Comparison of ENCODE assay signal across 21 mouse cellular contexts in genomic region chr17:72399331-72400059, GRCm38 (mm10).
DNase-seq lines count a peak whose midpoint lies in the region; ATAC-seq lines count a peak whose summit lies in the region.
"Had no signal": no experiment of that assay in that cellular context is flagged by ENCODE, and none has a peak within 500 bp of the region (broad histone marks: within the 10 kb centered on the region; RNA-seq: fewer than 3 reads in every experiment).

No protein-coding gene starts in this region.

- no peak overlapping the region for H3K4me2 ChIP-seq in kidney, embryonic 15.5 days
- H3K4me2 ChIP-seq in kidney, embryonic 16.5 days (replicated peaks; ENCODE audit: low read depth, low read length): no peak overlapping the region
- no peak overlapping the region for H3K4me2 ChIP-seq in liver, embryonic 11.5 days
- H3K4me2 ChIP-seq in stomach, embryonic 16.5 days (ENCODE audit: low read depth, low read length): no peak overlapping the region
- no peak overlapping the region for H3K4me2 ChIP-seq in hindbrain, embryonic 12.5 days (replicated peaks)
- H3K4me2 ChIP-seq: hindbrain, embryonic 13.5 days; limb, embryonic 12.5 days; lung, embryonic 15.5 days had no signal

- DNase-seq in kidney, adult 18-20 months: peak; percentile 16
- no peak for DNase-seq in liver, embryonic 11.5 days (ENCODE audit: low spot score)
- no peak for DNase-seq in embryo, embryonic 11 days
- no peak for DNase-seq in testis, postnatal 14 days (ENCODE audit: low spot score)
- DNase-seq: adrenal gland, adult 8-10 months; cerebellum, postnatal 14 days; gastrocnemius, postnatal 36 days; lung, postnatal 4 days; retina, postnatal 1 day; thymus, postnatal 14 days had no signal

- H3K36me3 ChIP-seq in kidney, embryonic 15.5 days: no peaks in the 10 kb centered on the region
- H3K36me3 ChIP-seq in kidney, embryonic 16.5 days (ENCODE audit: insufficient read depth, low read length): no peaks in the 10 kb centered on the region
- no peaks in the 10 kb centered on the region for H3K36me3 ChIP-seq in liver, embryonic 11.5 days (ENCODE audit: control insufficient read depth, insufficient read depth, low read length)
- H3K36me3 ChIP-seq in stomach, embryonic 16.5 days (ENCODE audit: control insufficient read depth, insufficient read depth, low read length): no peaks in the 10 kb centered on the region
- H3K36me3 ChIP-seq in hindbrain, embryonic 12.5 days: no peaks in the 10 kb centered on the region
- H3K36me3 ChIP-seq: hindbrain, embryonic 13.5 days; limb, embryonic 12.5 days; lung, embryonic 15.5 days had no signal

- H3K4me1 ChIP-seq in kidney, embryonic 15.5 days: 0 out of 2 replicates have a peak, but pooled peaks cover 3% of the 10 kb centered on the region
- 0 out of 2 replicates have a peak, but pooled peaks cover 5% of the 10 kb centered on the region for H3K4me1 ChIP-seq in kidney, embryonic 16.5 days (ENCODE audit: insufficient read depth, low read length)
- H3K4me1 ChIP-seq in liver, embryonic 11.5 days (replicated peaks; ENCODE audit: control insufficient read depth, insufficient read depth, low read length): no peaks in the 10 kb centered on the region
- H3K4me1 ChIP-seq in stomach, embryonic 16.5 days (ENCODE audit: control insufficient read depth, insufficient read depth, low read length): no peaks in the 10 kb centered on the region
- H3K4me1 ChIP-seq in hindbrain, embryonic 12.5 days: no peaks in the 10 kb centered on the region
- H3K4me1 ChIP-seq: hindbrain, embryonic 13.5 days; lung, embryonic 15.5 days had no signal

- H3K9ac ChIP-seq in kidney, embryonic 15.5 days: no peak overlapping the region
- H3K9ac ChIP-seq in kidney, embryonic 16.5 days (replicated peaks; ENCODE audit: low read length): no peak overlapping the region
- no peak overlapping the region for H3K9ac ChIP-seq in liver, embryonic 11.5 days (ENCODE audit: low read depth, low read length)
- H3K9ac ChIP-seq in stomach, embryonic 16.5 days (ENCODE audit: low read length): no peak overlapping the region
- no peak overlapping the region for H3K9ac ChIP-seq in hindbrain, embryonic 12.5 days
- H3K9ac ChIP-seq: hindbrain, embryonic 13.5 days; limb, embryonic 12.5 days; lung, embryonic 15.5 days had no signal

- no peak for ATAC-seq in kidney, embryonic 15.5 days (replicated peaks; ENCODE audit: low FRiP score)
- peak; percentile 76; the same call in 1 of the 2 replicates for ATAC-seq in kidney, embryonic 16.5 days (ENCODE audit: low FRiP score, low TSS enrichment)
- peak; percentile 78 for ATAC-seq in liver, embryonic 11.5 days (replicated peaks; ENCODE audit: low FRiP score)
- ATAC-seq in stomach, embryonic 16.5 days (ENCODE audit: insufficient read depth, low FRiP score): peak; percentile 37; the same call in 1 of the 2 replicates
- no peak for ATAC-seq in hindbrain, embryonic 12.5 days (ENCODE audit: low FRiP score)
- ATAC-seq: CD4-positive, CD25-positive, alpha-beta regulatory T cell, adult 4 months; forebrain, embryonic 16.5 days; inflammation-experienced regulatory T-cells, adult 6 months; Patski had no signal

- no peaks in the 10 kb centered on the region for H3K9me3 ChIP-seq in kidney, embryonic 15.5 days (replicated peaks)
- no peaks in the 10 kb centered on the region for H3K9me3 ChIP-seq in kidney, embryonic 16.5 days (ENCODE audit: low read length)
- H3K9me3 ChIP-seq in liver, embryonic 11.5 days (ENCODE audit: control insufficient read depth, low read length): 0 out of 2 replicates have a peak, but pooled peaks cover 3% of the 10 kb centered on the region
- no peaks in the 10 kb centered on the region for H3K9me3 ChIP-seq in stomach, embryonic 16.5 days (replicated peaks; ENCODE audit: control insufficient read depth, low read length)
- H3K9me3 ChIP-seq in hindbrain, embryonic 12.5 days (replicated peaks): no peaks in the 10 kb centered on the region
- H3K9me3 ChIP-seq: hindbrain, embryonic 13.5 days; limb, embryonic 12.5 days; lung, embryonic 15.5 days had no signal

- no peak overlapping the region for H3K27ac ChIP-seq in kidney, embryonic 15.5 days
- H3K27ac ChIP-seq in kidney, embryonic 16.5 days (ENCODE audit: low read length): no peak overlapping the region
- peak overlapping the region; percentile 19; the same call in 1 of the 2 replicates for H3K27ac ChIP-seq in liver, embryonic 11.5 days (ENCODE audit: low read depth, low read length)
- H3K27ac ChIP-seq in stomach, embryonic 16.5 days (ENCODE audit: low read length): no peak overlapping the region
- H3K27ac ChIP-seq in hindbrain, embryonic 12.5 days: no peak overlapping the region
- H3K27ac ChIP-seq: hindbrain, embryonic 13.5 days; limb, embryonic 12.5 days; lung, embryonic 15.5 days had no signal

- WGBS in kidney, embryonic 15.5 days: 64% methylated on average over 3 of the region's 3 CpGs
- WGBS in kidney, embryonic 16.5 days: 62% methylated on average over 3 of the region's 3 CpGs
- WGBS in liver, embryonic 11.5 days: 54% methylated on average over 3 of the region's 3 CpGs
- 62% methylated on average over 3 of the region's 3 CpGs for WGBS in stomach, embryonic 16.5 days
- WGBS in hindbrain, embryonic 12.5 days: 70% methylated on average over 3 of the region's 3 CpGs

- H3K4me3 ChIP-seq in kidney, embryonic 15.5 days (replicated peaks): no peak overlapping the region
- H3K4me3 ChIP-seq in kidney, embryonic 16.5 days (ENCODE audit: low read length): no peak overlapping the region
- H3K4me3 ChIP-seq in liver, embryonic 11.5 days (ENCODE audit: low read depth, low read length): no peak overlapping the region
- no peak overlapping the region for H3K4me3 ChIP-seq in stomach, embryonic 16.5 days (replicated peaks; ENCODE audit: low read length)
- H3K4me3 ChIP-seq in hindbrain, embryonic 12.5 days: no peak overlapping the region
- H3K4me3 ChIP-seq: hindbrain, embryonic 13.5 days; limb, embryonic 12.5 days; lung, embryonic 15.5 days had no signal

- H3K27me3 ChIP-seq in kidney, embryonic 15.5 days: no peaks in the 10 kb centered on the region
- no peaks in the 10 kb centered on the region for H3K27me3 ChIP-seq in kidney, embryonic 16.5 days (ENCODE audit: insufficient read depth, low read length)
- H3K27me3 ChIP-seq in liver, embryonic 11.5 days (replicated peaks; ENCODE audit: control insufficient read depth, insufficient read depth, low read length): no peaks in the 10 kb centered on the region
- no peaks in the 10 kb centered on the region for H3K27me3 ChIP-seq in stomach, embryonic 16.5 days (ENCODE audit: control insufficient read depth, insufficient read depth, low read length)
- H3K27me3 ChIP-seq in hindbrain, embryonic 12.5 days: no peaks in the 10 kb centered on the region
- H3K27me3 ChIP-seq: hindbrain, embryonic 13.5 days; limb, embryonic 12.5 days; lung, embryonic 15.5 days had no signal

Comparison
In these comparisons a context has a peak if more than half of its experiments do, and no peak if none do; other contexts are left out.
1. ATAC-seq: peak in kidney, embryonic 16.5 days (single experiment), liver, embryonic 11.5 days (single experiment) and stomach, embryonic 16.5 days (single experiment); none in kidney, embryonic 15.5 days (single experiment) and hindbrain, embryonic 12.5 days (single experiment).